Mouse (Mus musculus): ENCODE results near the gene Nom1.

GRCm38 (mm10) chr5:29388181-29388943, 46.1 kb upstream of the Nom1 start:
- TF ChIP-seq GATA1 (IDR thresholded peaks at IDR 0.05; ENCODE audit: low read depth, low read length) (no peak), MAFK (IDR thresholded peaks at IDR 0.05; ENCODE audit: borderline replicate concordance, low read depth, low read length) (no peak), TAL1 (IDR thresholded peaks at IDR 0.05; ENCODE audit: low read length) (no peak)
